Mouse (Mus musculus) heart, embryonic 16.5 days (tissue): ENCODE data around the gene Stk39. TPM values are rescaled to one million over a fixed set of nuclear protein-coding genes. Genes with fewer than 3 reads are reported as not detected.
"Not testable (repeated sequence)": the region's sequence is repeated elsewhere in the genome, so short reads cannot be mapped to it uniquely, and the experiment has no call there.

ENCODE experiments used
- ATAC-seq: fragments of 200-750 bp; cut with Nextera tagmentation; replicated peaks from 2 replicates; pipeline ENCODE4 v1.8.0; 2017; ENCODE audit warnings: moderate number of reproducible peaks; ENCODE audit not compliant: insufficient read depth, low FRiP score; ENCODE audit errors: extremely low read depth
- H3K27ac ChIP-seq: fragments of 300-500 bp; sonication (generic); 2 replicates; pipeline ENCODE4 v1.5.1; 2014; ENCODE audit warnings: mild to moderate bottlenecking, low read length, control low read depth, moderate library complexity
- H3K27me3 ChIP-seq: fragments of 300-500 bp; sonication (generic); 2 replicates; pipeline ENCODE4 v1.6.1; 2014; ENCODE audit warnings: low read length, mixed read lengths; ENCODE audit not compliant: control insufficient read depth, insufficient read depth
- H3K36me3 ChIP-seq: fragments of 300-500 bp; sonication (generic); 2 replicates; pipeline ENCODE4 v1.6.1; 2014; ENCODE audit not compliant: control insufficient read depth, insufficient read depth
- H3K4me1 ChIP-seq: fragments of 300-500 bp; sonication (generic); 2 replicates; pipeline ENCODE4 v1.6.1; 2014; ENCODE audit warnings: low read length, mixed read lengths; ENCODE audit not compliant: control insufficient read depth, insufficient read depth
- H3K4me2 ChIP-seq: fragments of 300-500 bp; sonication (generic); 2 replicates; pipeline ENCODE4 v1.6.1; 2014; ENCODE audit warnings: low read depth, mild to moderate bottlenecking, control low read depth, low read length
- H3K4me3 ChIP-seq: fragments of 300-500 bp; sonication (generic); 2 replicates; pipeline ENCODE4 v1.5.1; 2014; ENCODE audit warnings: mild to moderate bottlenecking, control low read depth, low read length
- H3K9ac ChIP-seq: fragments of 300-500 bp; sonication (generic); 2 replicates; pipeline ENCODE4 v1.6.1; 2014; ENCODE audit warnings: low read length, control low read depth
- H3K9me3 ChIP-seq: fragments of 300-500 bp; sonication (generic); replicated peaks from 2 replicates; pipeline ENCODE4 v1.6.1; 2016; ENCODE audit warnings: low read length; ENCODE audit not compliant: control insufficient read depth
- WGBS: fragments of 180-500 bp; shearing (Covaris S2); extraction: QIAGEN DNeasy Blood & Tissue Kit; methylation state at CpG from one replicate; pipeline ENCODE4 v1.1.7; 2014; 5-methylcytosine and 5-hydroxymethylcytosine counted together
- polyA plus RNA-seq: library from polyadenylated mRNA; unstranded; fragments of >200 nt; fragmentation: Nextera tagmentation; extraction: Ambion mirVana; gene quantifications from 2 replicates; pipeline ENCODE4 v1.2.1, GENCODE M21; 2015

Gene Stk39
- polyA plus RNA-seq, 1 experiment from 2014 or later = 61.8 TPM

GRCm38 (mm10) chr2:68250897-68251296, 221.2 kb downstream of the Stk39 start:
- ATAC-seq = no peak

GRCm38 (mm10) chr2:68249855-68250424, 222.1 kb downstream of the Stk39 start:
- no peak overlapping the region for H3K27ac ChIP-seq
- no peaks in the 10 kb centered on the region for H3K4me1 ChIP-seq
- no peaks in the 10 kb centered on the region for H3K27me3 ChIP-seq
- peaks cover 23% of the 10 kb centered on the region for H3K36me3 ChIP-seq
- ATAC-seq = no peak
- H3K9me3 ChIP-seq = no peaks in the 10 kb centered on the region
- WGBS = 68% methylated on average over 4 of the region's 4 CpGs
- no peak overlapping the region for H3K9ac ChIP-seq
- H3K4me3 ChIP-seq = no peak overlapping the region
- H3K4me2 ChIP-seq = no peak overlapping the region

More at GRCm38 (mm10) chr2:68250897-68251296, 221.2 kb downstream of the Stk39 start:
- WGBS = 90% methylated on average over 10 of the region's 10 CpGs
- Histone ChIP-seq H3K27ac (no peak overlapping the region), H3K9ac (no peak overlapping the region), H3K9me3 (no peaks in the 10 kb centered on the region), H3K27me3 (no peaks in the 10 kb centered on the region), H3K4me1 (no peaks in the 10 kb centered on the region), H3K36me3 (peaks cover 23% of the 10 kb centered on the region), H3K4me3 (no peak overlapping the region), H3K4me2 (no peak overlapping the region)

- ATAC-seq = no peak
- Histone ChIP-seq H3K4me2 (no peak overlapping the region), H3K27ac (no peak overlapping the region), H3K9me3 (no peaks in the 10 kb centered on the region), H3K36me3 (peaks cover 23% of the 10 kb centered on the region), H3K4me3 (no peak overlapping the region), H3K9ac (no peak overlapping the region), H3K4me1 (peaks cover 8% of the 10 kb centered on the region), H3K27me3 (no peaks in the 10 kb centered on the region)
- WGBS = 39% methylated on average over 3 of the region's 3 CpGs
Measured at GRCm38 (mm10) chr2:68246284-68246683, 225.8 kb downstream of the Stk39 start.

GRCm38 (mm10) chr2:68244556-68244955, 227.5 kb downstream of the Stk39 start:
- ATAC-seq = no peak
- 47% methylated on average over 1 of the region's 1 CpGs for WGBS
- no peaks in the 10 kb centered on the region for H3K9me3 ChIP-seq
- H3K9ac ChIP-seq = no peak overlapping the region
- no peak overlapping the region for H3K4me3 ChIP-seq
- H3K4me2 ChIP-seq = no peak overlapping the region
- H3K27ac ChIP-seq = peak overlapping the region; percentile 3; the same call in 1 of the 2 replicates
- H3K4me1 ChIP-seq = peaks cover 8% of the 10 kb centered on the region
- peaks cover 18% of the 10 kb centered on the region for H3K36me3 ChIP-seq
- H3K27me3 ChIP-seq = no peaks in the 10 kb centered on the region

- peak; percentile 54 for ATAC-seq
- 42% methylated on average over 12 of the region's 12 CpGs for WGBS
- no peak overlapping the region for H3K4me3 ChIP-seq
- no peaks in the 10 kb centered on the region for H3K27me3 ChIP-seq
- peak overlapping the region; percentile 48 for H3K27ac ChIP-seq
- peaks cover 14% of the 10 kb centered on the region for H3K36me3 ChIP-seq
- no peak overlapping the region for H3K9ac ChIP-seq
- no peaks in the 10 kb centered on the region for H3K9me3 ChIP-seq
- no peak overlapping the region for H3K4me2 ChIP-seq
- peaks cover 8% of the 10 kb centered on the region for H3K4me1 ChIP-seq
Measured at GRCm38 (mm10) chr2:68243879-68244553, 228.1 kb downstream of the Stk39 start.

GRCm38 (mm10) chr2:68243273-68243672, 228.8 kb downstream of the Stk39 start:
- Histone ChIP-seq H3K36me3 (peaks cover 12% of the 10 kb centered on the region), H3K27me3 (no peaks in the 10 kb centered on the region), H3K4me2 (no peak overlapping the region), H3K4me3 (no peak overlapping the region), H3K27ac (peak overlapping the region; percentile 45; the same call in 1 of the 2 replicates), H3K9me3 (no peaks in the 10 kb centered on the region), H3K9ac (no peak overlapping the region), H3K4me1 (peaks cover 8% of the 10 kb centered on the region)
- no peak for ATAC-seq
- 87% methylated on average over 3 of the region's 3 CpGs for WGBS

GRCm38 (mm10) chr2:68242069-68242468, 230.0 kb downstream of the Stk39 start:
- ATAC-seq = no peak
- H3K4me2 ChIP-seq = no peak overlapping the region
- H3K9ac ChIP-seq = no peak overlapping the region
- no peak overlapping the region for H3K27ac ChIP-seq
- H3K36me3 ChIP-seq = peaks cover 4% of the 10 kb centered on the region; the same call in 1 of the 2 replicates
- H3K4me3 ChIP-seq = no peak overlapping the region
- H3K4me1 ChIP-seq = peaks cover 8% of the 10 kb centered on the region
- H3K9me3 ChIP-seq = no peaks in the 10 kb centered on the region
- WGBS = 77% methylated on average over 3 of the region's 3 CpGs
- no peaks in the 10 kb centered on the region for H3K27me3 ChIP-seq

- H3K9ac ChIP-seq = no peak overlapping the region
- H3K9me3 ChIP-seq = no peaks in the 10 kb centered on the region
- no peak overlapping the region for H3K4me3 ChIP-seq
- H3K27ac ChIP-seq = no peak overlapping the region
- peaks cover 8% of the 10 kb centered on the region for H3K4me1 ChIP-seq
- WGBS = 73% methylated on average over 1 of the region's 1 CpGs
- no peaks in the 10 kb centered on the region for H3K27me3 ChIP-seq
- peaks cover 4% of the 10 kb centered on the region; the same call in 1 of the 2 replicates for H3K36me3 ChIP-seq
- no peak for ATAC-seq
- no peak overlapping the region for H3K4me2 ChIP-seq
Measured at GRCm38 (mm10) chr2:68241640-68242039, 230.4 kb downstream of the Stk39 start.

GRCm38 (mm10) chr2:68239415-68239814, 232.7 kb downstream of the Stk39 start:
- 48% methylated on average over 4 of the region's 4 CpGs for WGBS
- H3K4me3 ChIP-seq, H3K27ac ChIP-seq, H3K4me2 ChIP-seq, H3K4me1 ChIP-seq, H3K36me3 ChIP-seq, H3K9me3 ChIP-seq, H3K9ac ChIP-seq, ATAC-seq, H3K27me3 ChIP-seq: not testable (repeated sequence)
